Mouse (Mus musculus): ENCODE results near the gene Ebpl.

Gene Ebpl

DNA sequence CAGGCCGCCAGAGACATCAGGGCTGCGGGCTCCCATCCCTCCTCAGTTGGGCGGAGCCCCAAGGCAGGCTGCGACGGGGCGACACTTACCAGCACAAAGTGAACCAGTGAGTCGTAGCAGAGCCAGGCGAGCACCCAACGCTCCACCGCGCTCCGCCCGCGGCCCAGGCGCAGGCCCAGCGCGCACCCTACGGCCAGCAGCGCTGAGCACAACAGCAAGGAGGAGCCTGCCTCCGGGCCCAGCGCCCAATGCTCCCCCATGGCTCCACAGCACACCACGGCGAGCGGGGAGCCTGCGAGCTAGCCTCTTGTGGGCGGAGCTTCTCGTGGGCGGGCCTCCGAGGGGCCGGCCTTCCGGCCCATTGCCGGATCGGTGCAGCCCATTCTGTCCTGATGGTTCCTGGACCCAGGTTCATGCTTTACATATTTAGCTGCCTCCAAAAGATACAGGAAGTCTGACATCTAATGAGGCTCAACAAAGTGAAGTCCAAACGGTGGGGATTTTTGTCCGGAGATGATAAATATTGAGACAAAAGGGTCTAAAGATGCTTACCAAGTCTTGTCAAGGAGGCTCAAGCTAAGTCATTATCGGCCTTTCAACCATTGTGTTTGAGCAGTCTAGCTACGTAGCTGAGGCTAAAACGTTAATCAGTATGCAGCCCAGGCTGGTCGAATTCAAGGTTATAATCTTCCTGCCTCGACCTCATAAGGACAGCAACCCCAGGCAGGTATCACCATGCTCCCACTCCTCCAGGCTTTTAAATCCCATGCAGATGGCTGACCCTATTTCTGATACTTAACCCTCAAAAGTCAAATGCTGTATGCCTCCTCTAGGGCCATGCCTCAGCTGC is at the start of gene Ebpl:
Gene Ebpl, minus strand, starts transcription at position 309 of the 850 bp plus-strand sequence.
- peak; percentile 85 to 91 for DNase-seq

DNA sequence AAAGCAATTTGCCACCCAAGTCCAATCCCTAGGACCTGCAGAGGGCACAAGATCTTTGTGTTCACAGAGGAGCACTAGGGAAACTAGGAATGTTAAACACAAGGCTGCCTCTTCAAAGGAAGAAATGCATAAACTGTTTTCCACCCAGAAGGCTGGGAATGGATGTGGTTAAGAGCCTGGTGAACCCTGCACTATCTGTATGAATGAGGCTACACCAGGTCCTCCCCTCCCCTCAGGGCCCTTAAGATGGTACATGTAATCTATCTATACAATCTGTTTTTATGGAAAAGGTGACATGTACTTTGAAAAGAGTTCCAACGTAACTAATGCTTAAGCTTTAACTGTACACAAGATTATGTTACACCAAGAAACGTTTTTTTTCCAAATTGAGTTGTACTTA is 49.8 kb upstream of the Ebpl start:
- DNase-seq = no peak

DNA sequence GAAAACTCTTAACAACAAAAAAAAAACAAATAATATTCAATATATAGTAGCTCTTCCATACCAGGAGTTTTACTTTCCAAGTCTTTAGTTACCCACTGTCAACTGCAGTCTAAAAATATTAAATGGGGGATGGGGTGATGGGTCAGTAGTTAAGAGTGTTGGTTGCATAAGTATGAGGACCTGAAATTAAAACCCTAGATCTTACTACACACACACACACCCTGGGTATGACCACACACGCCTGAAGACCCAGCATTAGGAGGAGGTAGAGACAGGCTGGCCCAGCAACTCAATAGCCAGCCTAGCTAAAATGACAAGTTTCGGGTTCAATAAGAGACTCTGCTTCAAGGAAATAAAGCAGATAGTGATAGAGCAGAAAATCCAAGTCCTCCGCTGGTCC is 46.8 kb upstream of the Ebpl start:
- no peak for DNase-seq

DNA sequence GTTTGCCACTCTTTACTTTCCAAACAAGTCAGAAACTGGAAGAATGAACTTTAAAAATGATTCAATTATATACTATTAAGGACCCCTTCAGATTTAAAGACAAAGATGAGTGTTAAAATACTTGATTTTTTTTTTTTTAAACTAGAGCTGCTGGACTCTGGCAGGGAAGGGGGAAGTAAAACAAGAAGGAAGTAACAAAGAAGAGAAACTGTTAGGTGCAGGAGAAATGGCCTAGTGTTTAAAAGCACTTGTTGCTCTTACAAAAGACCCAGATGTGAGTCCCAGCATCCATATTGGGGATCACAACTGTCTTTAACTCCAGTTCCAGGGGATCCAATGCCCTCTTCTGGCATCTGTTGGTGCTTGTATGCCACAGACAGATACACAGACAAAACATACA is 45.5 kb upstream of the Ebpl start:
- no peak for DNase-seq

DNA sequence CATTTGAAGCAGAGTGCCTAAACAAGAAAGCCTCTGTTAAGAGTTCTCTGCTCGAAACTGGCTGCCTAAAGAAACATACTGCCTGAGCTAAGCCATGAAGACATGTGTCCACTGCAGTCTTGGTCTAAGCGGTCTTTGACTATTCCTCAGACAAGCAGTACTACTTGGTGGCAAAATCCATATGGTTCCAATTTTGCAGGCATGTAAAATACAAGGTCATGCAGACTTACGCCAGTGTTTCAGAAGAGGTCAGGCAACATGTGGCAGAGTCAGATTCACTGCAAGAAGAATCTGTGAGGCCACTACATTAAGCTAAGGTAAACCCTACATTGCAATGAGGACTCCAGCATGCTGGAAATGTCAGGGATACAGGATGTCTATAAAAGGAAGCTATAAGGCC is 44.7 kb upstream of the Ebpl start:
- no peak for DNase-seq

DNA sequence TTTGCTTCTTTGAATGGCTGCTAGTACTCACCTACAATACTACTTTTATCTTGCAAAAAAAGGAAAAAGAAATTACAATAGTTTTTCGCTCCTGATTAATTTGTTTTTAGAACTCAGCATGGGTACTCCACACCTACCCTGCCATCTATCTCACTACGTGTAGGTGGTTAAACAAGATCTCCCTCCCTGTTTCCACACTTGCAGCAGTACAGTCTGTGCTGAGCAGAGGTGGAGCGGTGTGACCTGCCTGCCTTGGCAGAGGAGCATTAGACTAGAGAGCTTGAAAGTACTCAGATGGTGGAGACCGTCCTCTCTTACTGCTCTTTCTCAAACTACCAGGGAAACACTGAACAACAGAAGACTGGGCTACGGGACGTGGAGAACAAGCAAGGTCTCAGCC is 34.5 kb upstream of the Ebpl start:
- no peak for DNase-seq

DNA sequence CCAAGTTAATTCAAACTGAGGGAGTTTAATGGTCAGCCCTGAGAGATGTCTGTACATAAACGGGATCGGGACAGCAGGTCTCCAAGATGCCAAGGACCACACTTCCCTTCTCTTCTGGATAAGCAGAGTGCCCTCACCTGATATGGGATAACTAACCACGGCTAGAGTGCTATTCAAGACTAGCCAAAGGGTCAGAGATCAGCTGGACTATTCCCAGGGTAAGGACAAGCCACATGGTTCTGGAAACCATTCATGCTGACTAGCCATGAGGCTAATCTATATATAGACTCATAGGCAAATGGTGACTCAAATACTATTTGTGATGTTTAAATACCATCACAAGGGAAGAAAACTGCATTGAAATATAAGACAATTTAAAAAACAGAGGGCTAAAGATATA is 30.3 kb upstream of the Ebpl start:
- DNase-seq = no peak

DNA sequence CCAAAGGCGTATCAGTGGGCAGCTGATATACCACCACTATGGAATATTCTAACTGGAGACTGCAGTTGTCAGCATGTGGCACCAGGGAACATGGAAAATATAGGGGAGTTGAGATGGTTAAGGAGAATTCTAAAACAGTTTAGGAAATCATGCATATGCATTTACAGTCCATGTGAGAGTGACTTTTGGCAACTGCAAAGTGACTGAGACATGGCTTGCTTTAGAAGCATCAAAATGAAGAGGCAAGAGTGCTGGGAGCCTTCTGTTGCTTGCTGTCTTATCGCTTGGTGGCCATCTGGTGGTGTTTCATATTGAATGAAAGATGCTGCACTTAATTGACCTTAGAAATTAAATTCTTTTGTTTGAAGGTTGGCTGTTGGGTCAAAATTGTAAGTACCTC is 7.1 kb upstream of the Ebpl start:
- DNase-seq = peak; percentile 17 to 38

DNA sequence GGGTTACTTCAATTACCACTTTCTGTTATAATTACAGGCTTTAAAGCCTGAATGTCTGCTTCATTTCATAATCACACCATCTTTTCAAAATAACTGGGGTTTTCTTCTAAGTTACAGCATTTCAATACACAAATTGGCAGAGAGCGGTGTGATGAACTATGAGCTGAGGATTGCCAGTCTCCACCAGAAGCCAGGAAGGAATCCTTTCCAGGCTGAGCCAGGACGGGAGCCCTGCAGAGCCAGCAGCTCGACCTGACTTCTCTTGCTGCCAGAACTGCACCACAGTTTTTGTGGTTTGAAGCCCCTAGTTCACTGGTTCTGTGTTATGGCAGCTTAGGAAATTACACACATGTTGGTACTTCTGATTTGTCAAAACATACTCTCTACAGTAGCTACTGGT is 4.4 kb upstream of the Ebpl start:
- DNase-seq = peak; percentile 27 to 32

DNA sequence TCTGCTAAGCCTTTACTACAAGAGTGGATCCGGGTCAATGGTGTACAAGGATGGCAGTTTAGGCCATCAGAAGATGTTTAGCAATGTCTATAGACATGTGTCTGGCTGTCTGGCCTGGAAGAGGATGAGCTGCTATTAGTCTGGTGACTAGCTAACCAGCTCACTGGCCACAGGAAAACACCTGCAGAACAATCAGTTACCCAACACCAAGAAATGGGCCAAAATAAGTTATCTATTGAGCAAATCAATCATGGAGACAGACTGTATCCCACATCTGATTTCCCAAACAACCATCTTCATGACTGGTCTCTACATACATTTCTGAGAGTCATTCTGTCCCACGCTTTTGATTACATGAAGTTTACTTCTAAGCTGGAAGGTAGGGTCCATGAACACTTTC is 3.5 kb upstream of the Ebpl start:
- DNase-seq = no peak

DNA sequence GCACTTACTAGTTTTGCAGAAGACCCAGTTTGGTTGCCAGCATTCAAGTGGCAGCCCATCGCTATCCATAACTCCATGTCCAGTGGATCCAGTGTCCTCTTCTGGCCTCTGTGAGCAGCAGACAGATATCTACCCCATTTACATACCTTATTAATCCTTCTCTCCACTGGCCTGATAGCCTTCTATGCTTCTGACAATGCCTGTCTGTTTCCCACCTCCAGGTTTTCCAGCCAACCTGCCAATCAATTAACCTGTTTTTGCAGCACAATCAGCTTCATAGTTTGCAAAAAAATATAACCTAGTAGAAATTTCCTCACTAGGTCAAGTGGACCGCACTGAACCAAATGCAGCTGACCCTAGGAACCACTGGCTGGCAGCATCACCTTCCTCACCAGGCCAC is 2.0 kb upstream of the Ebpl start:
- DNase-seq = no peak

DNA sequence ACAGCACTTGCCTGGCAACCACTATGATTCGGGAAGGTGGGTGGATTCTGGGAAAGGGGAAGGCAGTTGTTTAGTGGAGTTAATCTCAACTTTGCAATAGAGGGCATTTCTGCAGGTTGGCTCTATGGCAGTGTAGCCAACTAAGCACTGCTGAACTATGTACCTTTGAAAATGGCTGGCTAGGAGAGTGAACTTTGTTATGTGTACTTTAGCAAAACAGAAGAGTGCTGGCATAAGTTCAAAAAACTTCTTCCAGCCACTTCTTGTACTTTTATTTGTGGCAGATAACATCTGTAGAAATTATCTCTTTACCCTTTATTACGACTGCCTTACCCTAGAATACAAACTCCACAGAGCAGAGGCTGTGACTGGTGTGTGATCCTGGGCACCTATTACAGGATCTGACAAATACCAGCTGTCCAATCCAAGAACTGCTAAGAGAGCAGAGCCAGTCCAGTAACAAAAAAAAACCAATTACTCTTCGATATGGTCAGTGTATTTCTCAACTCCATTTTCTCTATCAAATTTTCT is 807 bp upstream of the Ebpl start:
- DNase-seq = no peak

DNA sequence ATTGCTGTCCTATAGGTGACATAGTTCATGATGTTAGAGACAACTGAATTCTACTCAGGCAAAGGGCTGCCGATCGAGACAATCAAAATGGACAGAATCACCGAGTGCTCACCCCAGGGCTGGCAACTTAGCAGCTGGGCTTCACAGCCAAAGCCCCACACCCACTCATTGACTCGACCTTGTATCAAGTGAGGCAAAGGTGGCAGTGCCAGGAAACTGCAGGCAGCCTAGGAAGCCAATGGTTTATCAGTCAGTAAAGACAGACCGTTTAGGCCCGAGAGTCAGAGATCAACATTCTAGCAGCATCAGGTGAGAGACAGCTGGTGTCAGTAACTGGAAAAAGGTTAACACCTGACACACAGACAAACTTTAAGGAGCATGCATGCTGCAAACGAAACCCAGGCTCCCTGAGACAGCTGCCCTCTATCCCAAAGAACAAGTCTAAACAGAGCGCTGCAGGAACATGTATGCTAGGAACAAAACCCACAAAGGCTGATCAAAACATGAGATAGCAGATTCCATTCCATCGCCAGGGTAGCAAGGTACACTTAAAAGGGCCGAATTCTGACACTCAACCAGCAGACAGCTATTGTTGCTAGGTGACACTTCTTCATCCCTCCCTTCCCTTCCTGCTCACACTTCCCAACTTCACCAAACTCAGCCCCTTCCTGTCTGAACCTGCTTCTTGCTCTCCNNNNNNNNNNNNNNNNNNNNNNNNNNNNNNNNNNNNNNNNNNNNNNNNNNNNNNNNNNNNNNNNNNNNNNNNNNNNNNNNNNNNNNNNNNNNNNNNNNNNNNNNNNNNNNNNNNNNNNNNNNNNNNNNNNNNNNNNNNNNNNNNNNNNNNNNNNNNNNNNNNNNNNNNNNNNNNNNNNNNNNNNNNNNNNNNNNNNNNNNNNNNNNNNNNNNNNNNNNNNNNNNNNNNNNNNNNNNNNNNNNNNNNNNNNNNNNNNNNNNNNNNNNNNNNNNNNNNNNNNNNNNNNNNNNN is 5.7 kb downstream of the Ebpl start:
- DNase-seq = no peak

DNA sequence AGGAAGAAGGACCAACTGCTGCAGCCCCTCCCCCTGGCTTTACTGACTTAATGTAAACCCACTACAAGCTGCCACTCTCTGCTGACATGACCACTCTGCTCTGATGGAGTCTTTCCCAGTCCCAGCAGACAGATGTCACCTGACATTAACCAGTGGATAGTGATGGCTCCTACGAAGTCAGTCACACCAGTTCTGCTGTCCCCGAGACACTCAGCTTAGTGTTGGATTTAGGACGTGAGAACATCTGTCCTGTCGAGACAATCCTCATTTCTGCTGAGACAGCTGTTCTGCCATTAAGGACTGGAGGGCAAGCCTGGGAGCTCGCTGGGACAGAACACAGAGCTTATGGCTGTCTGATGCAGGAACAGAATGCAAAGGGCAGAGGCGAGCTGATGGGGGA is 9.4 kb downstream of the Ebpl start:
- DNase-seq = no peak

DNA sequence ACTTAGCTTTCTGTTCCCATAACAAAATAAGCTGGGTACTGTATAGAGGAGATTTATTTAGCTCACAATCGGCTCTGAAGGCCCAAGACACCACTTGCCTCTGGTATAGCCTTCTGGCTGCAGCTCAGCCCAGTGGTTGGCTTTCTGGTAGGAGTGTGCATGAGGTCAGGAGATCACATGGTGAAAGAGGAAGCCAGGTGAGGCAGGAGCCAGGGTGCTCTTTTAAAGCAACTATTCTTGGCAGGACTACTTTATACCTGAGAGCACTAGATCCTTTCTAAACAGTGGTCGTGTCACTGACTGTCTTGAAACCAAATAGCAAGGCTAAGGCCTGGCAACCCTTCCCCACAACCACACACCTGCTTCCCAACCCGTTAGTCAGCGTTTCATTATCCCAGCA is 10.4 kb downstream of the Ebpl start:
- no peak for DNase-seq

DNA sequence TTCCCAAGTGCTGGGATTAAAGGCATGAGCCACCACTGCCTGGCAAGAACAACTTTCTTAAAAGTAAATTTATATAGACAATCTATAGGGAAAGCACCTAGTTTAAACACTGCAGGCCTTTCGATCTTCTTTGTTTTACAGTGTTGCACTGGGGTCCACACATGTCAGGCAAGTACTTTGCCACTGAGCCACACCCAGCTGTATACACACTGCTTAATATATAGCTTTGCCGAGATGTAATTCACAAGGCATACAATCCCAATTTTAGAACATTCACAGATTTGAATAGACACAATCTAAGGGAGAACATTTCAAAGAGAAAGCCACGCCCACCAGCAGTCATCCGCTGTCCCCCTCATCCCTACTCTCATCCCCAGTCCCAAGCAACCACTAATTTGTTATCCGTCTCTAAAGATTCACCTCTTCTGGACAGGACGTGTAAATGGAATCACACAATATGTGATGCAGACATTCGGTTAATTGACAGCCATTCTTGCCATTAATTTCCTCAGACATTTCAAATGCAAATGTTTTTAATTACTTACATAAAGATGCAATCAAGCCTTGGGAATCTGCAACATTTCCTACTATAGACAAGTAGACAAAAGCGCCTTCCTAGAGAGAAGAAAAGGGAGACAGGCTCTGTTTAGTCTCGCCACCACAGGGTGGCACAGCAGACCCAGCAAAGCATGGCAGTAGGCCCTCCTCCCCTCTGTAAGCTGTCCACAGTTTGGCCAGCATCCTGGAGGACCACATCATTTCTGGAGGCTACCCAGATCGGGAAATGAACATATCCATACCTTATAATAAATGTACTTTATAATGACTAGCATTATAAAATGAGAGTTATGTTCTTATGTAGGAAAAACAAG is 13.2 kb downstream of the Ebpl start:
- DNase-seq = peak; percentile 34 to 47

DNA sequence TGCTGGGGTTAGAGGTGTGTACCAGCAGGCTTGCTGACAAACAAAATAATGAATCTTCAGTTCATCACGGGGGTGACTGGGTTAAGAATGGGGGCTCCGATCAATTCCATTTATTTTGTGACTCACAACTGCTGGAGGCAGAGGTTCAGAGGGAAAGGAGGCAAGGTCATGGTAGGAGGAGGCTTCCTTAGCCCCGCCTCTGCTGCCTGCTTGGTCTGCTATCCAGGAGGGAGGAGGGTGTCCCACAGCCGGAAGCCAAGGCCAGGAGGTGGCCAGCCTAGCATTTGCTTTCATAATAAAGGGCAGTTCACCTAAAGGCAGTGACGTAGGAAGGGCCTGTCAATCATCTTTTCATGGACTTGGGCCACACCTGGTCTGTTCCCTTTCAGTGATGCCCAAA is 15.6 kb downstream of the Ebpl start:
- DNase-seq = no peak

DNA sequence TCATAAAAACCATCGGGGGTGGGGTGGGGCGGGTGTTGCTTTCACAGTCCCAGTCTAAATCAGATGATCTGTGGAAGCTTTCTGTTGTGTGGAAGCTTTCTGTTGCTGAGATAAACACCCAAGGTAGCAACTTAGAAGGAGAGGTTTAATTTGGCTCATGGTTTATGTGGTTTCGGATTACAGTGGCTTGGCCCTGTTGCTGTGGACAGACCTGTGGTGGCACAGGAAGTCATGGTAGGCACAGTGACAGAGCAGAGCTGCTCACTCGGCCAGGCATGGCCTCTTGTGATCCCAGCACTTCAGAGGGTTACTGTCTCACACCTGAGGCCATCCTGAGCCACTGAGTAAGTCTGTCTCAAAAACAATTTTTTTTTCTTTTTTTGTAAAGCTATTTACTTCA is 20.9 kb downstream of the Ebpl start:
- DNase-seq = no peak

DNA sequence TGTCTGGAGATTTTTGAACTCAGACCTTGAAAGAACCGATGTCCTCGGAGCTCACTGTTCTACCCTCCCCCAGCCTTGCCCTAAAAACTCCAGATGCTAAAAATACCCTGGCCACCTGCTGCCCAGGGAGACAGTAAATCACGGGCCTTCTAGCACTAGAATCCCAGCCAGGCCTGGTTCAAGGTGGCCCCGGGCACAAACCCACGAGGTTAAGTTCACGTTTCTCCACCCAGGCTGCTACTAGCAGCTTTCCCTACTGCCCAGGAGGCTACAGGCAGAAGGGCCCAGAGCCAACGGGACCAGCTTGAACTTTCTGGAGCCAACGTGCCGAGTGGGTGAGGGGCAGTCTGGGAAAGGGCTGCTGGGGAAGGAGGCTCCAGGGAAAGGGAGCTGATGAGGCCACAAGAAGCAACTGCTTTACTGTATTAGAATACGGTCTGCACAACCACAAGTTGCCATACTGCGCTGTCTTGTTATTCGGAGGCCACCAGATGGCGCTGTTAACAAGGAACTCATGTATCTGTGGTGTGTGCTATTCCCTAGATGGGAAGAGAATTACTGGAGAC is 29.2 kb downstream of the Ebpl start:
- peak; percentile 86 to 92 for DNase-seq

DNA sequence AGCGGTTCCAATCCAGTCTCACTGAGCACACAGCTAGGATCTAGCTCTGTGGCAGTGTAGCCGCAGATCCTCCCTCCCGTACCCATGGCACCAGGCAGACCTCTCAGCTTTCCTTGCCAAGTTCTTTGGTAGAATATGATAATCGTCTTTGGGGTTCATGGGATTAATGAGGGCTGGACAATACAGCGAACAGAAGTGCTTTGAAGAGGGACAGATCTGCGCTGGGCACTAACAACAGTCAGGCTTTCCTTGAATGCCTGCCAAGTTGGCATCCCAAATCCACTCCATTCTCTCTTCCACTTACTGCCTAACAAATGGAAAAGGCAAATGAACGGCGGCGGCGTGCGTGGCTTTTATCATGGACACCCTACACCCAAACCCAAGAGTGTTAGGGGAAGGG is 29.6 kb downstream of the Ebpl start:
- peak; percentile 35 to 55 for DNase-seq

DNA sequence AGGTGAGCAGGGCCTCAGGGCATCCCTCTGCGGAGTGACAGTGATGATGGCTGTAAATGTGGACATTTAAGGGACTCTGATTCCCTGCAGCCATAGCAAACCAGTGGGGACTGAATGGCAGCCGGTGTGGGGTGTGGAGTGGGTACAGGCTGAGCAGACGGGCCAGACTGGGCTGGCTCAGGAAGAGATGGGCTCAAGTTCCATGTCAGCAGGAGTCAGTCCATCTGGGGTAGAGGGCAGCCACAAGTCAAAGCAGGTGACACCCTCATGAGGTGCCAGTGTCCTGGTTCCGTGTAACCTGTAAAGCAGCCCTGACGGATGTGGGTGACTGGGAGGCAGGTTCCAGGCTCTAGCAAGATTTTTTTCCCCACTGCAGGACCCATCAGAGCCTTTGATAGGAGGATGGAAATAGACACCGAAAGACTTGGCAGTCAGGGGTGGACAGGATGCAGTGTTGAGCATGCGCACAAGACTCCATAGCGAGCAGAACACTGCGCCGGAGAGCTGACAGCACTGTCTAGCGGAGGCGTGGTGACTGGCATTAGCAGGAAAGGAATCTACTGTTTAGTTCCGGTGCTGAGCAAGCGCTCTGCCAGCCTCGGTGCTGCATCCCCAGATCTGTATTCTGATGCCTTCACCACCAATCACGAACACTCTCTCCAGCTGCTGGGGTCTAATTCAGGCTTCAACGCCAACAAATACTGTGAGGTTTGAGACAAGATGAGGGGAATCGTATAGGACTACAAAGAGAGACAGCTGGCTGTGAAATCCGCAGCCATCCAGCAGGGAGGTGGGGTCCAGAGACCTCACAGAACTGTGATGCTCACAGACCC is 32.4 kb downstream of the Ebpl start:
- DNase-seq = peak; percentile 87 to 90

Measured in cerebellum, postnatal 36 days (tissue).